Mouse (Mus musculus): ENCODE data around the gene Sertad3. TPM values are rescaled to one million over a fixed set of nuclear protein-coding genes. Genes with fewer than 3 reads are reported as not detected.

Gene Sertad3
- 3.2 and 3.6 TPM in 2 replicates for polyA plus RNA-seq (2021; fragmentation: Nextera tagmentation)
- long read RNA-seq, experiment 1, transcript Sertad3-201 (2 exons, 1,329 nt), result major isoform, 10 of 11 reads
- long read RNA-seq, experiment 1, partial matches to known transcripts, result 0 of 11 reads
- long read RNA-seq, experiment 1, other reads (novel, unspliced or antisense), result 1 of 11 reads
- long read RNA-seq, experiment 2, transcript Sertad3-201 (2 exons, 1,329 nt), result major isoform, 8 of 9 reads
- long read RNA-seq, experiment 2, partial matches to known transcripts, result 1 of 9 reads
- long read RNA-seq, experiment 2, other reads (novel, unspliced or antisense), result 0 of 9 reads

DNA sequence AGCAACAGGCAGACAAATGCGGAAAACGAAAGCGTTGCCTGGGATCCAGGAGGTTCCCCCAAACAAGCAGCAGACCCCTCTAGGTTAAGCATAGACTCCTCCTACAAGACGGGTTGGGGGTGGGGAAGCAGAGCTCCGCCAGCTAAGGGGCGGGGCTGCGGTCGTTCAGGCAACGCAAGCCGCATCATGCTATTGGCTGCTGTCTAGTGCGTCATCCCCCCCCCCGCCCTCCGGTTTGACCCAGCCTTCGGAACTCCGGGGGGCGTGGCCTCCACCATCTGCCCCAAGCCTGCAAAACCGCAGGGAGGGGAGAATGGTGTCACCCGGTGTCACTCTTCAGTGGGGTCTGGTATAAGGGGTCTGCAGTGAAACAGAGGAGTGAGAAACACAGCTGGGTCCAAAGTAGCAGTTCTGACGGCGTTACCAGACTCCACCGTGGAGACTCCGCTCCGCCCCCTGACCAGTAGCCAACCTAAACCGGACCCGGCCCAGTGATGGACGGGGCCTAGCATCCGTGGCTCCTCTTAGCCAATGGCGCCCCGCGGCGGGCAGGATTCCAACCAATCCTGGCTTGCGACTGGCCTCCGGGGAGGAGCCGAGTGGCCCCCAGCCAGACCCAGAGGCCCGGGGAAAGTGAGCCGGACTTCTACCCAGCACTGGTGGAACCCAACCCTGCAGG is at the start of gene Sertad3:
Sertad3 (plus strand) TSS at position 613 of the 679 bp plus-strand sequence.

GRCm38 (mm10) chr7:27447419-27448286 is 25.9 kb upstream of the Sertad3 start, which contains the start of the genes Sptbn4 and Blvrb:
TSS of gene Sptbn4 (minus strand) at chr7:27447686.
TSS of gene Blvrb (plus strand) at chr7:27447978.

GRCm38 (mm10) chr7:27486770-27487697 is 13.5 kb downstream of the Sertad3 start, which contains the start of gene Sertad1:
TSS of gene Sertad1 (plus strand) at chr7:27486910.

DNA sequence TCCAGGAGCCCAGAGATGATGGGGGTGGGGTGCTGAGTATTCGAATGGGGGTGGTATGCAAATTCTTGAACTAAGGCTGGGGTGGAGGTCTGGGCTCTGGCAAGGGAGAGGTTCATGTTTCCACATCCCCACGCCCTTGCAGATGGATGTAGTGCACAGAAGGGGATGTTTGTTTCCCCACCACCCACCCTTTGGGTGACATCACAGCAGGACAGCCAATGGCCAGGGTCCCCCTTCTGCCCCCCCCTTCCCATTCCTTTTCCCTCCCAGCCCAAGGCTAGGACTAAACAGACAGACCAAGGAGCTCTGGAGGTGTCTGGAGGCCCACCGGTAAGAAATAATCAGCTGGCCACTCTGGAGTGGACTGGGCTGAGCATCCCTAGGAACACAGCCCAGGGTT is 25.5 kb downstream of the Sertad3 start, which contains the start of gene Prx:
Prx (plus strand) TSS at position 289 of the 400 bp plus-strand sequence.

DNA sequence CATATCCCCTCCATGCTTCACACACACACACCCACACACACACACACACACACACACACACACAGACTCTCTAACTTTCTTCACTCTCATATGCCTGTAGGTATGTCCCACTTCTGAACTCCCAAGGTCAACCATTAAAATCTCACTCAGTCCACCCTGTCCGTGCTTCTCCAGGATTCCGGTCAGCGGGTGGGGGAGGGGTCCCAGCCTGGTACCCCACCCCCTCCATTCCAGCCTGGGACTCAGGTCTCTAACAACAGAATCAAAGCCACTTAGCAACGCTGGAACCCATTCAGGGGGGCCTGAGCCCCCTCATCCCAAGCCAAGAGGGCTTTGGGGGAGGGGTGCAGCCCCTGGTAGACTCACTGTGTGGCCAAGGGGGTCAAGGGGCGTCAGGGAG is 49.4 kb downstream of the Sertad3 start, which contains the start of gene Hipk4:
Hipk4 (plus strand) TSS at position 301 of the 400 bp plus-strand sequence.

Other genes starting within 250 kb of the Sertad3 start
- 0.42 and 1.8 TPM in 2 replicates for gene Itpkc, start 245.1 kb upstream of the Sertad3 start, polyA plus RNA-seq (2021; fragmentation: Nextera tagmentation)
- 11.5 and 12.7 TPM in 2 replicates for gene Coq8b, start 240.7 kb upstream of the Sertad3 start, polyA plus RNA-seq (2021; fragmentation: Nextera tagmentation)
- 6.7 and 57.8 TPM in 2 replicates for gene Numbl, start 215.3 kb upstream of the Sertad3 start, polyA plus RNA-seq (2021; fragmentation: Nextera tagmentation)
- 6.9 and 14.5 TPM in 2 replicates for gene Ltbp4, start 136.1 kb upstream of the Sertad3 start, polyA plus RNA-seq (2021; fragmentation: Nextera tagmentation)
- gene Shkbp1, start 117.7 kb upstream of the Sertad3 start, polyA plus RNA-seq (2021; fragmentation: Nextera tagmentation), result 2.8 and 4.2 TPM in 2 replicates
- not detected in 2 replicates for gene Gm20479, start 116.3 kb upstream of the Sertad3 start, polyA plus RNA-seq (2021; fragmentation: Nextera tagmentation)
- gene Sptbn4, start 26.1 kb upstream of the Sertad3 start, polyA plus RNA-seq (2021; fragmentation: Nextera tagmentation), result 2.0 and 12.2 TPM in 2 replicates
- gene Blvrb, start 25.8 kb upstream of the Sertad3 start, polyA plus RNA-seq (2021; fragmentation: Nextera tagmentation), result 40.4 and 54.5 TPM in 2 replicates
- 19.7 and 26.0 TPM in 2 replicates for gene Sertad1, start 13.1 kb downstream of the Sertad3 start, polyA plus RNA-seq (2021; fragmentation: Nextera tagmentation)
- gene Prx, start 25.6 kb downstream of the Sertad3 start, polyA plus RNA-seq (2021; fragmentation: Nextera tagmentation), result 0.04 and 0.11 TPM in 2 replicates
- gene Hipk4, start 49.5 kb downstream of the Sertad3 start, polyA plus RNA-seq (2021; fragmentation: Nextera tagmentation), result 23.8 and 29.0 TPM in 2 replicates
- 542 and 557 TPM in 2 replicates for gene Pld3, start 79.5 kb downstream of the Sertad3 start, polyA plus RNA-seq (2021; fragmentation: Nextera tagmentation)
- gene 2310022A10Rik, start 79.5 kb downstream of the Sertad3 start, polyA plus RNA-seq (2021; fragmentation: Nextera tagmentation), result 14.7 and 17.4 TPM in 2 replicates
- gene Akt2, start 117.8 kb downstream of the Sertad3 start, polyA plus RNA-seq (2021; fragmentation: Nextera tagmentation), result 96.2 and 145 TPM in 2 replicates
- gene Ttc9b, start 180.1 kb downstream of the Sertad3 start, polyA plus RNA-seq (2021; fragmentation: Nextera tagmentation), result 87.2 and 216 TPM in 2 replicates
- gene Map3k10, start 200.8 kb downstream of the Sertad3 start, polyA plus RNA-seq (2021; fragmentation: Nextera tagmentation), result 16.7 and 30.5 TPM in 2 replicates
- 4.3 and 4.7 TPM in 2 replicates for gene Zfp607b, start 215.6 kb downstream of the Sertad3 start, polyA plus RNA-seq (2021; fragmentation: Nextera tagmentation)